ENCODE assay signal across 22 mouse cellular contexts in the genomic region with DNA sequence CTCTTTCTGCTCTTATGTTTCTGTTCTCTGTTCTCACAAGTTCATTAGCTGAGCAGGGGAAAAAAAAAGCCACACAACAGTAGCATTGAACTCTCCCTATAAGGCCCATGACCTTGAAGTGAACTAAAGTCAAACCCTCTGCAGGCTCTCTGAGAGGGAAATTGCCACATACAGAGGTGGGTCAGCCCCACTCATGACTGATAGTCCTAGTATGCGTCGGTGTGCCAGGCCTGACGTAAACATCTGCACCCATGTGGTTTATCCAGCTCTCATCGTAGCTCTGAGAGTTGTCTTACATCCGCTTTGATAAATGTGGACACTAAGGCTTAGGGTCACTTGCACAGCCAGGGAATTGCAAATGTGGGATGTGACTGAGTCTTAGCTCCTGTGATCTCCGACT. TPM values are rescaled to one million over a fixed set of nuclear protein-coding genes. Genes with fewer than 3 reads are reported as not detected.
DNase-seq lines count a peak whose midpoint lies in the region; ATAC-seq and TF ChIP-seq lines count a peak whose summit lies in the region.
"Had no signal": no experiment of that assay in that cellular context is flagged by ENCODE, and none has a peak within 500 bp of the region (broad histone marks: within the 10 kb centered on the region; RNA-seq: fewer than 3 reads in every experiment).

No protein-coding gene starts in this region.

- TF ChIP-seq CTCF in intestine, postnatal 0 days (IDR thresholded peaks at IDR 0.05; ENCODE audit: low read depth): no peak
- no peak for TF ChIP-seq CTCF in lung, postnatal 0 days (IDR thresholded peaks at IDR 0.05)
- no peak for TF ChIP-seq CTCF in olfactory bulb, adult 2 months (IDR thresholded peaks at IDR 0.05; ENCODE audit: insufficient read depth, low read depth, low read length)
- no peak for TF ChIP-seq CTCF in stomach, postnatal 0 days (IDR thresholded peaks at IDR 0.05; ENCODE audit: low read depth)

- no peaks in the 10 kb centered on the region; the same call in none of the 2 replicates for H3K4me1 ChIP-seq in intestine, embryonic 14.5 days (replicated peaks; ENCODE audit: control insufficient read depth, insufficient read depth, low read length)
- no peaks in the 10 kb centered on the region for H3K4me1 ChIP-seq in intestine, postnatal 0 days (replicated peaks; ENCODE audit: control insufficient read depth, insufficient read depth, low read length)
- H3K4me1 ChIP-seq in lung, postnatal 0 days (ENCODE audit: insufficient read depth, low read depth, low read length): no peaks in the 10 kb centered on the region
- peaks cover 32% of the 10 kb centered on the region for H3K4me1 ChIP-seq in olfactory bulb, adult 2 months (ENCODE audit: control insufficient read depth, insufficient read depth, low read length)
- no peaks in the 10 kb centered on the region for H3K4me1 ChIP-seq in stomach, postnatal 0 days (replicated peaks; ENCODE audit: control insufficient read depth, insufficient read depth)

- no peak overlapping the region for H3K4me3 ChIP-seq in intestine, embryonic 14.5 days (ENCODE audit: low read depth, low read length)
- no peak overlapping the region for H3K4me3 ChIP-seq in intestine, postnatal 0 days (ENCODE audit: low read depth, low read length)
- H3K4me3 ChIP-seq in lung, postnatal 0 days (ENCODE audit: low read depth, low read length): no peak overlapping the region
- no peak overlapping the region for H3K4me3 ChIP-seq in olfactory bulb, adult 2 months (ENCODE audit: insufficient read depth, low read depth, low read length)
- H3K4me3 ChIP-seq in stomach, postnatal 0 days (ENCODE audit: low read depth, low read length): no peak overlapping the region
- H3K4me3 ChIP-seq: embryonic facial prominence, embryonic 13.5 days; embryonic facial prominence, embryonic 15.5 days; erythroblast, embryonic 14.5 days; forebrain, embryonic 10.5 days; forebrain, embryonic 12.5 days had no signal

- H3K4me2 ChIP-seq in intestine, embryonic 14.5 days (ENCODE audit: low read length): no peak overlapping the region
- H3K4me2 ChIP-seq in intestine, postnatal 0 days (replicated peaks; ENCODE audit: low read depth): no peak overlapping the region
- H3K4me2 ChIP-seq in lung, postnatal 0 days (replicated peaks; ENCODE audit: low read depth, low read length): no peak overlapping the region
- no peak overlapping the region for H3K4me2 ChIP-seq in stomach, postnatal 0 days (replicated peaks; ENCODE audit: low read depth)
- H3K4me2 ChIP-seq: embryonic facial prominence, embryonic 13.5 days; embryonic facial prominence, embryonic 15.5 days; forebrain, embryonic 12.5 days had no signal

- no peak overlapping the region for H3K27ac ChIP-seq in intestine, embryonic 14.5 days (ENCODE audit: low read depth)
- no peak overlapping the region for H3K27ac ChIP-seq in intestine, postnatal 0 days (ENCODE audit: low read depth, low read length)
- H3K27ac ChIP-seq in lung, postnatal 0 days (ENCODE audit: low read length): no peak overlapping the region
- H3K27ac ChIP-seq in olfactory bulb, adult 2 months (ENCODE audit: insufficient read depth, low read depth, low read length): peak overlapping the region; percentile 52; the same call in 1 of the 2 replicates
- no peak overlapping the region for H3K27ac ChIP-seq in stomach, postnatal 0 days (replicated peaks)
- H3K27ac ChIP-seq: embryonic facial prominence, embryonic 13.5 days; embryonic facial prominence, embryonic 15.5 days; forebrain, embryonic 10.5 days; forebrain, embryonic 12.5 days had no signal

- TF ChIP-seq EP300 in lung, postnatal 0 days (IDR thresholded peaks at IDR 0.05): no peak
- no peak for TF ChIP-seq EP300 in stomach, postnatal 0 days (optimal IDR thresholded peaks at IDR 0.05)

- peak; percentile 47 for DNase-seq in intestine, embryonic 14.5 days (ENCODE audit: low spot score)
- DNase-seq in lung, postnatal 0 days (ENCODE audit: low spot score): no peak
- no peak for DNase-seq in lung, postnatal 4 days
- DNase-seq in stomach, postnatal 0 days (ENCODE audit: low spot score): no peak
- DNase-seq: adrenal gland, adult 2 months; adrenal gland, postnatal 10 days; adrenal gland, postnatal 25 days; cerebellum, adult 11 months; cerebellum, adult 18-20 months; cerebellum, adult 8-10 months; cerebellum, adult 9-11 months; cerebellum, postnatal 14 days; cerebellum, postnatal 36 days; embryo, embryonic 11 days had no signal

- H3K36me3 ChIP-seq in intestine, embryonic 14.5 days (ENCODE audit: control insufficient read depth, insufficient read depth, low read length): no peaks in the 10 kb centered on the region
- no peaks in the 10 kb centered on the region for H3K36me3 ChIP-seq in intestine, postnatal 0 days (ENCODE audit: control insufficient read depth, insufficient read depth)
- no peaks in the 10 kb centered on the region for H3K36me3 ChIP-seq in lung, postnatal 0 days (ENCODE audit: insufficient read depth, low read length)
- no peaks in the 10 kb centered on the region for H3K36me3 ChIP-seq in stomach, postnatal 0 days (ENCODE audit: control insufficient read depth, insufficient read depth, low read length)
- H3K36me3 ChIP-seq: embryonic facial prominence, embryonic 13.5 days; embryonic facial prominence, embryonic 15.5 days; forebrain, embryonic 10.5 days; forebrain, embryonic 12.5 days had no signal

- H3K9me3 ChIP-seq in intestine, embryonic 14.5 days (ENCODE audit: control insufficient read depth, low read length): no peaks in the 10 kb centered on the region
- H3K9me3 ChIP-seq in intestine, postnatal 0 days (ENCODE audit: control insufficient read depth): no peaks in the 10 kb centered on the region
- H3K9me3 ChIP-seq in lung, postnatal 0 days (ENCODE audit: low read length): no peaks in the 10 kb centered on the region
- no peaks in the 10 kb centered on the region for H3K9me3 ChIP-seq in stomach, postnatal 0 days (ENCODE audit: control insufficient read depth, low read length)
- H3K9me3 ChIP-seq: embryonic facial prominence, embryonic 13.5 days; embryonic facial prominence, embryonic 15.5 days; forebrain, embryonic 10.5 days; forebrain, embryonic 12.5 days had no signal

- no peak for TF ChIP-seq POLR2A in olfactory bulb, adult 2 months (IDR thresholded peaks at IDR 0.05; ENCODE audit: insufficient read depth, low read depth, low read length)

- WGBS in intestine, embryonic 14.5 days: 54% methylated on average over 6 of the region's 6 CpGs
- 61% methylated on average over 6 of the region's 6 CpGs for WGBS in intestine, postnatal 0 days
- WGBS in lung, postnatal 0 days: 52% methylated on average over 6 of the region's 6 CpGs
- 65% methylated on average over 6 of the region's 6 CpGs for WGBS in olfactory bulb, adult 2 months
- 54% methylated on average over 6 of the region's 6 CpGs for WGBS in stomach, postnatal 0 days

- H3K27me3 ChIP-seq in intestine, embryonic 14.5 days (replicated peaks; ENCODE audit: control insufficient read depth, insufficient read depth, low read length): no peaks in the 10 kb centered on the region
- no peaks in the 10 kb centered on the region for H3K27me3 ChIP-seq in intestine, postnatal 0 days (replicated peaks; ENCODE audit: control insufficient read depth, insufficient read depth, low read length)
- H3K27me3 ChIP-seq in lung, postnatal 0 days (replicated peaks; ENCODE audit: insufficient read depth, low read length): no peaks in the 10 kb centered on the region
- H3K27me3 ChIP-seq in stomach, postnatal 0 days (ENCODE audit: control insufficient read depth, insufficient read depth, low read length): no peaks in the 10 kb centered on the region
- H3K27me3 ChIP-seq: embryonic facial prominence, embryonic 13.5 days; embryonic facial prominence, embryonic 15.5 days; forebrain, embryonic 12.5 days had no signal

- H3K9ac ChIP-seq in intestine, embryonic 14.5 days (ENCODE audit: low read length): no peak overlapping the region
- no peak overlapping the region for H3K9ac ChIP-seq in intestine, postnatal 0 days (ENCODE audit: low read depth, low read length)
- no peak overlapping the region for H3K9ac ChIP-seq in lung, postnatal 0 days (replicated peaks; ENCODE audit: low read depth)
- H3K9ac ChIP-seq in stomach, postnatal 0 days (ENCODE audit: low read length): no peak overlapping the region
- H3K9ac ChIP-seq: embryonic facial prominence, embryonic 13.5 days; embryonic facial prominence, embryonic 15.5 days; forebrain, embryonic 12.5 days had no signal

- ATAC-seq in intestine, embryonic 14.5 days (replicated peaks; ENCODE audit: low FRiP score, low TSS enrichment, low read depth): no peak
- no peak for ATAC-seq in intestine, postnatal 0 days
- ATAC-seq in lung, postnatal 0 days: 0 out of 2 replicates have a peak, but pooled peaks have one; percentile 16
- no peak for ATAC-seq in stomach, postnatal 0 days (ENCODE audit: low FRiP score, low TSS enrichment)
- ATAC-seq: forebrain, embryonic 14.5 days had no signal

RNA-seq across cellular contexts. Expression of a gene that starts 38.8 kb away (rescaled TPM):
- polyA plus RNA-seq in intestine, embryonic 14.5 days (2014; fragmentation: Nextera tagmentation; extraction: Ambion mirVana): 13.0 and 16.2 TPM in 2 replicates
- polyA plus RNA-seq in intestine, postnatal 0 days (2015; fragmentation: Nextera tagmentation; extraction: Ambion mirVana): 5.7 and 6.1 TPM in 2 replicates
- polyA plus RNA-seq in lung, postnatal 0 days (2015; fragmentation: Nextera tagmentation; extraction: Ambion mirVana): 7.8 and 9.0 TPM in 2 replicates
- not detected in 2 replicates for polyA plus RNA-seq in olfactory bulb, adult 2 months (2012; ENCODE audit: insufficient read depth, insufficient read length, low replicate concordance, missing spikeins)
- polyA plus RNA-seq in stomach, postnatal 0 days (2015; fragmentation: Nextera tagmentation; extraction: Ambion mirVana): 2.4 and 2.8 TPM in 2 replicates
- polyA plus RNA-seq: erythroblast, embryonic 14.5 days had no signal
